26 mouse cellular contexts compared by ENCODE assay signal in genomic region chr5:78032554-78033250, GRCm38 (mm10).
DNase-seq lines count a peak whose midpoint lies in the region; ATAC-seq and TF ChIP-seq lines count a peak whose summit lies in the region.
"Had no signal": no experiment of that assay in that cellular context is flagged by ENCODE, and none has a peak within 500 bp of the region (broad histone marks: within the 10 kb centered on the region; RNA-seq: fewer than 3 reads in every experiment).

No protein-coding gene starts in this region.

- WGBS in forebrain, embryonic 13.5 days = 42% methylated on average over 4 of the region's 4 CpGs
- WGBS in forebrain, embryonic 11.5 days = 54% methylated on average over 4 of the region's 4 CpGs
- WGBS in midbrain, embryonic 14.5 days = 33% methylated on average over 4 of the region's 4 CpGs
- WGBS in midbrain, embryonic 11.5 days = 52% methylated on average over 4 of the region's 4 CpGs
- WGBS in forebrain, postnatal 0 days = 30% methylated on average over 4 of the region's 4 CpGs

- no peaks in the 10 kb centered on the region for H3K4me1 ChIP-seq in forebrain, embryonic 13.5 days
- H3K4me1 ChIP-seq in forebrain, embryonic 11.5 days (replicated peaks; ENCODE audit: control insufficient read depth, insufficient read depth, low read length) = no peaks in the 10 kb centered on the region
- H3K4me1 ChIP-seq in midbrain, embryonic 14.5 days (ENCODE audit: control insufficient read depth, insufficient read depth, low read length) = peaks cover 3% of the 10 kb centered on the region; the same call in 1 of the 2 replicates
- no peaks in the 10 kb centered on the region for H3K4me1 ChIP-seq in midbrain, embryonic 11.5 days (ENCODE audit: control insufficient read depth, insufficient read depth, low read length)
- no peaks in the 10 kb centered on the region for H3K4me1 ChIP-seq in forebrain, postnatal 0 days (ENCODE audit: insufficient read depth)
- H3K4me1 ChIP-seq: embryonic facial prominence, embryonic 10.5 days; embryonic facial prominence, embryonic 13.5 days; hindbrain, embryonic 13.5 days had no signal

- no peak overlapping the region for H3K27ac ChIP-seq in forebrain, embryonic 13.5 days
- no peak overlapping the region for H3K27ac ChIP-seq in forebrain, embryonic 11.5 days (ENCODE audit: low read depth, low read length)
- H3K27ac ChIP-seq in midbrain, embryonic 14.5 days (replicated peaks; ENCODE audit: low read depth, low read length) = no peak overlapping the region
- no peak overlapping the region for H3K27ac ChIP-seq in midbrain, embryonic 11.5 days (ENCODE audit: low read depth, low read length)
- no peak overlapping the region for H3K27ac ChIP-seq in forebrain, postnatal 0 days (ENCODE audit: low read depth, low read length)
- no peak overlapping the region for H3K27ac ChIP-seq in left cerebral cortex, adult 2 months
- H3K27ac ChIP-seq: embryonic facial prominence, embryonic 10.5 days; embryonic facial prominence, embryonic 13.5 days; gastrocnemius, adult 2 months; hindbrain, embryonic 13.5 days had no signal

- TF ChIP-seq CTCF in forebrain, postnatal 0 days (IDR thresholded peaks at IDR 0.05; ENCODE audit: low read depth) = no peak
- TF ChIP-seq CTCF in left cerebral cortex, adult 2 months (IDR thresholded peaks at IDR 0.05) = no peak

- intact Hi-C loops in left cerebral cortex, adult 2 months (cut with DNase I) = no loop called here

- H3K27me3 ChIP-seq in forebrain, embryonic 13.5 days = no peaks in the 10 kb centered on the region
- no peaks in the 10 kb centered on the region for H3K27me3 ChIP-seq in forebrain, embryonic 11.5 days (ENCODE audit: control insufficient read depth, insufficient read depth, low read length)
- no peaks in the 10 kb centered on the region for H3K27me3 ChIP-seq in midbrain, embryonic 14.5 days (ENCODE audit: control insufficient read depth, insufficient read depth, low read length)
- no peaks in the 10 kb centered on the region for H3K27me3 ChIP-seq in midbrain, embryonic 11.5 days (ENCODE audit: control insufficient read depth, insufficient read depth, low read length)
- H3K27me3 ChIP-seq in forebrain, postnatal 0 days (ENCODE audit: insufficient read depth, low read length) = no peaks in the 10 kb centered on the region
- H3K27me3 ChIP-seq: embryonic facial prominence, embryonic 13.5 days; hindbrain, embryonic 13.5 days had no signal

- no peaks in the 10 kb centered on the region for H3K9me3 ChIP-seq in forebrain, embryonic 13.5 days (replicated peaks)
- H3K9me3 ChIP-seq in forebrain, embryonic 11.5 days (ENCODE audit: control insufficient read depth, low read length) = no peaks in the 10 kb centered on the region
- H3K9me3 ChIP-seq in midbrain, embryonic 14.5 days (ENCODE audit: control insufficient read depth, low read length) = no peaks in the 10 kb centered on the region
- no peaks in the 10 kb centered on the region for H3K9me3 ChIP-seq in midbrain, embryonic 11.5 days (ENCODE audit: control insufficient read depth, low read length)
- no peaks in the 10 kb centered on the region for H3K9me3 ChIP-seq in forebrain, postnatal 0 days (ENCODE audit: low read length)
- H3K9me3 ChIP-seq: embryonic facial prominence, embryonic 10.5 days; embryonic facial prominence, embryonic 13.5 days; hindbrain, embryonic 13.5 days had no signal

- DNase-seq in forebrain, embryonic 11.5 days (ENCODE audit: low spot score) = no peak
- DNase-seq in midbrain, embryonic 14.5 days = peak; percentile 59
- DNase-seq in midbrain, embryonic 11.5 days (ENCODE audit: low spot score, missing footprints) = no peak
- peak; percentile 24 for DNase-seq in brain, adult 2 months (ENCODE audit: low read depth, low spot score)
- no peak for DNase-seq in forebrain, postnatal 0 days
- DNase-seq in kidney, adult 11 months = no peak
- no peak for DNase-seq in left cerebral cortex, adult 2 months (ENCODE audit: extremely low spot score in 1 of 2, low spot score in 2 of 2)
- DNase-seq: adrenal gland, postnatal 10 days; adrenal gland, postnatal 36 days; cerebellum, adult 11-12 months; cerebellum, adult 8-10 months; cerebellum, postnatal 10 days; cerebellum, postnatal 36 days; embryo, embryonic 11 days; gastrocnemius, adult 2 months; gastrocnemius, postnatal 14 days; heart, adult 11 months had no signal

- H3K4me3 ChIP-seq in forebrain, embryonic 13.5 days = no peak overlapping the region
- H3K4me3 ChIP-seq in forebrain, embryonic 11.5 days (ENCODE audit: low read depth, low read length) = no peak overlapping the region
- H3K4me3 ChIP-seq in midbrain, embryonic 14.5 days (replicated peaks; ENCODE audit: low read depth, low read length) = no peak overlapping the region
- H3K4me3 ChIP-seq in midbrain, embryonic 11.5 days (ENCODE audit: low read depth, low read length) = no peak overlapping the region
- no peak overlapping the region for H3K4me3 ChIP-seq in forebrain, postnatal 0 days (ENCODE audit: low read depth, low read length)
- H3K4me3 ChIP-seq in left cerebral cortex, adult 2 months = no peak overlapping the region
- H3K4me3 ChIP-seq: embryonic facial prominence, embryonic 10.5 days; embryonic facial prominence, embryonic 13.5 days; erythroblast, embryonic 14.5 days; gastrocnemius, adult 2 months; hindbrain, embryonic 13.5 days had no signal

- no peaks in the 10 kb centered on the region for H3K36me3 ChIP-seq in forebrain, embryonic 13.5 days (ENCODE audit: poor library complexity, severe bottlenecking)
- H3K36me3 ChIP-seq in forebrain, embryonic 11.5 days (ENCODE audit: control insufficient read depth, insufficient read depth, low read length) = no peaks in the 10 kb centered on the region
- no peaks in the 10 kb centered on the region for H3K36me3 ChIP-seq in midbrain, embryonic 14.5 days (ENCODE audit: control insufficient read depth, insufficient read depth, low read length)
- no peaks in the 10 kb centered on the region for H3K36me3 ChIP-seq in midbrain, embryonic 11.5 days (ENCODE audit: control insufficient read depth, insufficient read depth, low read length)
- no peaks in the 10 kb centered on the region for H3K36me3 ChIP-seq in forebrain, postnatal 0 days (ENCODE audit: insufficient read depth)
- H3K36me3 ChIP-seq: embryonic facial prominence, embryonic 10.5 days; embryonic facial prominence, embryonic 13.5 days; hindbrain, embryonic 13.5 days had no signal

- no peak overlapping the region for H3K9ac ChIP-seq in forebrain, embryonic 13.5 days
- no peak overlapping the region for H3K9ac ChIP-seq in forebrain, embryonic 11.5 days (ENCODE audit: low read length)
- H3K9ac ChIP-seq in midbrain, embryonic 14.5 days (replicated peaks; ENCODE audit: low read length) = no peak overlapping the region
- H3K9ac ChIP-seq in midbrain, embryonic 11.5 days (ENCODE audit: low read length) = no peak overlapping the region
- no peak overlapping the region for H3K9ac ChIP-seq in forebrain, postnatal 0 days
- H3K9ac ChIP-seq: embryonic facial prominence, embryonic 13.5 days; hindbrain, embryonic 13.5 days had no signal

- 0 out of 2 replicates have a peak, but pooled peaks have one; percentile 36 for ATAC-seq in forebrain, embryonic 13.5 days
- no peak for ATAC-seq in forebrain, embryonic 11.5 days (replicated peaks; ENCODE audit: low FRiP score)
- ATAC-seq in midbrain, embryonic 14.5 days (ENCODE audit: low FRiP score, low TSS enrichment) = no peak; the same call in 1 of the 2 replicates
- no peak for ATAC-seq in midbrain, embryonic 11.5 days (ENCODE audit: low FRiP score)
- ATAC-seq in forebrain, postnatal 0 days = peak; percentile 42; the same call in 1 of the 2 replicates
- ATAC-seq: activated CD4-positive, CD25-positive, alpha-beta regulatory T cell, adult 4 months; hindbrain, embryonic 16.5 days; intestine, embryonic 16.5 days had no signal

- H3K4me2 ChIP-seq in forebrain, embryonic 13.5 days = no peak overlapping the region
- no peak overlapping the region for H3K4me2 ChIP-seq in forebrain, embryonic 11.5 days (ENCODE audit: low read depth, low read length, severe bottlenecking)
- no peak overlapping the region for H3K4me2 ChIP-seq in midbrain, embryonic 14.5 days (ENCODE audit: low read length)
- no peak overlapping the region for H3K4me2 ChIP-seq in midbrain, embryonic 11.5 days
- no peak overlapping the region for H3K4me2 ChIP-seq in forebrain, postnatal 0 days (ENCODE audit: low read depth)
- H3K4me2 ChIP-seq: embryonic facial prominence, embryonic 13.5 days; heart, embryonic 11.5 days; hindbrain, embryonic 13.5 days had no signal

Comparison
In these comparisons a context has a peak if more than half of its experiments do, and no peak if none do; other contexts are left out.
1. ATAC-seq: peak in forebrain, embryonic 13.5 days (single experiment) and forebrain, postnatal 0 days (single experiment); none in forebrain, embryonic 11.5 days (single experiment), midbrain, embryonic 14.5 days (single experiment) and midbrain, embryonic 11.5 days (single experiment).
2. DNase-seq: peak in midbrain, embryonic 14.5 days (single experiment) and brain, adult 2 months (single experiment); none in forebrain, embryonic 11.5 days (single experiment), midbrain, embryonic 11.5 days (single experiment), forebrain, postnatal 0 days (single experiment), kidney, adult 11 months (single experiment) and left cerebral cortex, adult 2 months (0 of 2).